Comparison of ENCODE assay signal across 25 mouse cellular contexts in the genomic region with DNA sequence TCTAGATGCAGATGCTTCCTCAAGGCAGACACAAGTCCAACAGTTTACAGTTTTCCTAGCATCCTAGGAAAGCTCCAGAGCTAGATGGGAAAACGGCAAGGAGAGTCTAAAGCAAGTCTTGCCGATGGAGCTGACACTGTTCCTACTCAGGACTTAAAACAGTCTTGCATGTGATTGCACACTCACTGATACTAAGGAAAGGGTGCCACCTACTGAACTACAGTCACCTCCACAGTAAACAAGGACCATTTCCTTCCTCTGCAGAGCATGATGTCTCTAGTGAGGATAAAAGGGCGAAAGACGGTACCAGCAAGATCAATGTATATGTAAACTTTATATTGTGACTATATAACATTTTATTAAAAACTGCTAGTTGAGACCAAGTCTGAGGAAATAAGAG. TPM values are rescaled to one million over a fixed set of nuclear protein-coding genes. Genes with fewer than 3 reads are reported as not detected.
A peak's percentile ranks its signal among the peaks of the same experiment; 100 is the strongest.
DNase-seq lines count a peak whose midpoint lies in the region; ATAC-seq and TF ChIP-seq lines count a peak whose summit lies in the region.
"Had no signal": no experiment of that assay in that cellular context is flagged by ENCODE, and none has a peak within 500 bp of the region (broad histone marks: within the 10 kb centered on the region; RNA-seq: fewer than 3 reads in every experiment).

No protein-coding gene starts in this region.

- no peak for ATAC-seq in lung, embryonic 14.5 days (ENCODE audit: insufficient read depth)
- peak; percentile 57 for ATAC-seq in CD4-positive, CD25-positive, alpha-beta regulatory T cell, adult 4 months
- peak; percentile 55 for ATAC-seq in megakaryocyte progenitor cell, adult 5-6 weeks (replicated peaks; ENCODE audit: poor library complexity)
- ATAC-seq in intestine, embryonic 15.5 days: no peak
- no peak for ATAC-seq in forebrain, embryonic 15.5 days (replicated peaks)
- ATAC-seq: forebrain, embryonic 16.5 days had no signal

- no peak overlapping the region for H3K27ac ChIP-seq in heart, adult 2 months
- H3K27ac ChIP-seq in lung, embryonic 14.5 days (ENCODE audit: low read depth): no peak overlapping the region
- H3K27ac ChIP-seq in intestine, embryonic 15.5 days: no peak overlapping the region
- H3K27ac ChIP-seq in forebrain, embryonic 15.5 days (replicated peaks): no peak overlapping the region
- H3K27ac ChIP-seq: hindbrain, embryonic 12.5 days; limb, embryonic 15.5 days; midbrain, embryonic 10.5 days had no signal

- H3K27me3 ChIP-seq in heart, adult 2 months (ENCODE audit: control insufficient read depth, insufficient read depth, low read length): no peaks in the 10 kb centered on the region
- H3K27me3 ChIP-seq in lung, embryonic 14.5 days (ENCODE audit: insufficient read depth, low read length): no peaks in the 10 kb centered on the region
- H3K27me3 ChIP-seq in intestine, embryonic 15.5 days (replicated peaks): no peaks in the 10 kb centered on the region
- H3K27me3 ChIP-seq in forebrain, embryonic 15.5 days: no peaks in the 10 kb centered on the region
- H3K27me3 ChIP-seq: hindbrain, embryonic 12.5 days; limb, embryonic 15.5 days had no signal

- TF ChIP-seq CTCF in heart, adult 2 months (IDR thresholded peaks at IDR 0.05): peak; percentile 50
- TF ChIP-seq CTCF in lung, embryonic 14.5 days (IDR thresholded peaks at IDR 0.05; ENCODE audit: low read depth): peak; percentile 24

- no peak for TF ChIP-seq POLR2A in heart, adult 2 months (IDR thresholded peaks at IDR 0.05; ENCODE audit: insufficient read depth, low read depth, low read length)

- DNase-seq in heart, adult 2 months: no peak
- DNase-seq in heart, postnatal 25 days (ENCODE audit: low spot score): no peak
- DNase-seq in lung, embryonic 14.5 days: peak; percentile 17
- DNase-seq in lung, postnatal 4 days: no peak
- DNase-seq: adrenal gland, adult 2 months; B cell, adult 2 months; cerebellum, adult 11-12 months; cerebellum, postnatal 25 days; kidney, adult 11 months; kidney, postnatal 36 days; layer of hippocampus, adult 9-11 months; lung, postnatal 14 days; retina, postnatal 1 day; thymus, adult 18-20 months had no signal

- no peak for TF ChIP-seq EP300 in heart, adult 2 months (IDR thresholded peaks at IDR 0.05; ENCODE audit: insufficient read depth, low read depth, low read length)

- H3K9ac ChIP-seq in heart, adult 2 months (ENCODE audit: low read depth, low read length): no peak overlapping the region
- no peak overlapping the region for H3K9ac ChIP-seq in lung, embryonic 14.5 days
- no peak overlapping the region for H3K9ac ChIP-seq in intestine, embryonic 15.5 days
- H3K9ac ChIP-seq in forebrain, embryonic 15.5 days (replicated peaks): no peak overlapping the region
- H3K9ac ChIP-seq: hindbrain, embryonic 12.5 days; limb, embryonic 15.5 days had no signal

- no peaks in the 10 kb centered on the region for H3K9me3 ChIP-seq in lung, embryonic 14.5 days (ENCODE audit: low read depth, low read length)
- H3K9me3 ChIP-seq in intestine, embryonic 15.5 days: no peaks in the 10 kb centered on the region
- H3K9me3 ChIP-seq in forebrain, embryonic 15.5 days: no peaks in the 10 kb centered on the region
- H3K9me3 ChIP-seq: G1E; hindbrain, embryonic 12.5 days; limb, embryonic 15.5 days; midbrain, embryonic 10.5 days had no signal

- H3K79me2 ChIP-seq in heart, adult 2 months (replicated peaks; ENCODE audit: control insufficient read depth, insufficient read depth, low read length): peaks cover 2% of the 10 kb centered on the region

- H3K4me3 ChIP-seq in heart, adult 2 months: no peak overlapping the region
- H3K4me3 ChIP-seq in lung, embryonic 14.5 days (ENCODE audit: low read depth, low read length): no peak overlapping the region
- H3K4me3 ChIP-seq in intestine, embryonic 15.5 days (replicated peaks): no peak overlapping the region
- no peak overlapping the region for H3K4me3 ChIP-seq in forebrain, embryonic 15.5 days
- H3K4me3 ChIP-seq: erythroblast, embryonic 14.5 days; hindbrain, embryonic 12.5 days; limb, embryonic 15.5 days; midbrain, embryonic 10.5 days; myocyte had no signal

- intact Hi-C loops in heart, adult 2 months (cut with DNase I): no loop called here
- intact Hi-C loops in heart, postnatal 25 days (cut with DNase I): no loop called here

- peaks cover 2% of the 10 kb centered on the region for H3K4me1 ChIP-seq in heart, adult 2 months (ENCODE audit: control insufficient read depth, insufficient read depth, low read length)
- H3K4me1 ChIP-seq in lung, embryonic 14.5 days (ENCODE audit: insufficient read depth): no peaks in the 10 kb centered on the region
- H3K4me1 ChIP-seq in intestine, embryonic 15.5 days (replicated peaks): no peaks in the 10 kb centered on the region
- H3K4me1 ChIP-seq in forebrain, embryonic 15.5 days: peaks cover 5% of the 10 kb centered on the region
- H3K4me1 ChIP-seq: hindbrain, embryonic 12.5 days; limb, embryonic 15.5 days; midbrain, embryonic 10.5 days had no signal

- H3K36me3 ChIP-seq in heart, adult 2 months (ENCODE audit: control insufficient read depth, insufficient read depth, low read length): no peaks in the 10 kb centered on the region; the same call in 1 of the 2 replicates
- H3K36me3 ChIP-seq in lung, embryonic 14.5 days (ENCODE audit: insufficient read depth): no peaks in the 10 kb centered on the region
- H3K36me3 ChIP-seq in intestine, embryonic 15.5 days: no peaks in the 10 kb centered on the region
- H3K36me3 ChIP-seq in forebrain, embryonic 15.5 days: no peaks in the 10 kb centered on the region
- H3K36me3 ChIP-seq: limb, embryonic 15.5 days had no signal

- no peak overlapping the region for H3K4me2 ChIP-seq in lung, embryonic 14.5 days
- no peak overlapping the region for H3K4me2 ChIP-seq in intestine, embryonic 15.5 days (replicated peaks)
- H3K4me2 ChIP-seq in forebrain, embryonic 15.5 days (replicated peaks): no peak overlapping the region
- H3K4me2 ChIP-seq: hindbrain, embryonic 12.5 days; limb, embryonic 15.5 days had no signal

- 31% methylated on average over 4 of the region's 4 CpGs for WGBS in heart, adult 2 months
- 56% methylated on average over 4 of the region's 4 CpGs for WGBS in lung, embryonic 14.5 days
- 63% methylated on average over 4 of the region's 4 CpGs for WGBS in intestine, embryonic 15.5 days
- WGBS in forebrain, embryonic 15.5 days: 82% methylated on average over 4 of the region's 4 CpGs

RNA-seq across cellular contexts. Expression of a gene that starts 14.7 kb away (rescaled TPM):
- total RNA-seq in heart, adult 2 months (2021): 1 to 10 TPM; 8.2 to 8.6 TPM
- polyA plus RNA-seq in heart, adult 2 months (2012; rRNA removed): 3.0 and 4.3 TPM in 2 replicates
- 1 to 10 TPM; 7.9 to 9.4 TPM for total RNA-seq in heart, postnatal 25 days (2021)
- polyA plus RNA-seq in lung, embryonic 14.5 days (2014; fragmentation: Nextera tagmentation; extraction: Ambion mirVana): 15.9 and 16.0 TPM in 2 replicates
- polyA plus RNA-seq in CD4-positive, CD25-positive, alpha-beta regulatory T cell, adult 4 months (2017; shearing (Covaris generic)): 10 to 100 TPM; 16.5 to 17.0 TPM
- total RNA-seq in megakaryocyte progenitor cell, adult 5-6 weeks (2015): 20.1 and 21.5 TPM in 2 replicates
- 6.7 and 11.7 TPM in 2 replicates for total RNA-seq in megakaryocyte progenitor cell, adult 5-6 weeks (2017)
- polyA plus RNA-seq in intestine, embryonic 15.5 days (2015; fragmentation: Nextera tagmentation; extraction: Ambion mirVana): 11.1 and 11.3 TPM in 2 replicates
- 14.9 and 15.8 TPM in 2 replicates for polyA plus RNA-seq in forebrain, embryonic 15.5 days (2015; fragmentation: Nextera tagmentation; extraction: Ambion mirVana)

RNA-seq across cellular contexts. Expression of a gene that starts 46.6 kb away (rescaled TPM):
- 1,000 to 10,000 TPM; 1,340 to 1,622 TPM for total RNA-seq in heart, adult 2 months (2021)
- polyA plus RNA-seq in heart, adult 2 months (2012; rRNA removed): 1,558 and 2,463 TPM in 2 replicates
- total RNA-seq in heart, postnatal 25 days (2021): 1,000 to 10,000 TPM; 1,456 to 1,515 TPM
- polyA plus RNA-seq in lung, embryonic 14.5 days (2014; fragmentation: Nextera tagmentation; extraction: Ambion mirVana): 552 and 584 TPM in 2 replicates
- 100 to 1,000 TPM; 553 to 566 TPM for polyA plus RNA-seq in CD4-positive, CD25-positive, alpha-beta regulatory T cell, adult 4 months (2017; shearing (Covaris generic))
- 559 and 601 TPM in 2 replicates for total RNA-seq in megakaryocyte progenitor cell, adult 5-6 weeks (2015)
- 468 and 493 TPM in 2 replicates for total RNA-seq in megakaryocyte progenitor cell, adult 5-6 weeks (2017)
- 836 and 873 TPM in 2 replicates for polyA plus RNA-seq in intestine, embryonic 15.5 days (2015; fragmentation: Nextera tagmentation; extraction: Ambion mirVana)
- polyA plus RNA-seq in forebrain, embryonic 15.5 days (2015; fragmentation: Nextera tagmentation; extraction: Ambion mirVana): 519 and 533 TPM in 2 replicates

RNA-seq across cellular contexts. Expression of a gene that starts 46.7 kb away (rescaled TPM):
- 1 to 10 TPM; 6.5 to 7.7 TPM for total RNA-seq in heart, adult 2 months (2021)
- 3.8 and 4.9 TPM in 2 replicates for polyA plus RNA-seq in heart, adult 2 months (2012; rRNA removed)
- 10 to 100 TPM in 1 of 2 experiments, 1 to 10 TPM in 1; 6.1 to 11.0 TPM for total RNA-seq in heart, postnatal 25 days (2021)
- 29.2 and 32.3 TPM in 2 replicates for polyA plus RNA-seq in lung, embryonic 14.5 days (2014; fragmentation: Nextera tagmentation; extraction: Ambion mirVana)
- polyA plus RNA-seq in CD4-positive, CD25-positive, alpha-beta regulatory T cell, adult 4 months (2017; shearing (Covaris generic)): 10 to 100 TPM; 24.9 to 38.3 TPM
- total RNA-seq in megakaryocyte progenitor cell, adult 5-6 weeks (2015): 23.0 and 27.1 TPM in 2 replicates
- 29.6 and 34.4 TPM in 2 replicates for total RNA-seq in megakaryocyte progenitor cell, adult 5-6 weeks (2017)
- 22.4 and 26.4 TPM in 2 replicates for polyA plus RNA-seq in intestine, embryonic 15.5 days (2015; fragmentation: Nextera tagmentation; extraction: Ambion mirVana)
- 39.3 and 40.7 TPM in 2 replicates for polyA plus RNA-seq in forebrain, embryonic 15.5 days (2015; fragmentation: Nextera tagmentation; extraction: Ambion mirVana)

Comparison
In these comparisons a context has a peak if more than half of its experiments do, and no peak if none do; other contexts are left out.
1. ATAC-seq: peak in CD4-positive, CD25-positive, alpha-beta regulatory T cell, adult 4 months (single experiment) and megakaryocyte progenitor cell, adult 5-6 weeks (single experiment); none in lung, embryonic 14.5 days (single experiment), intestine, embryonic 15.5 days (single experiment) and forebrain, embryonic 15.5 days (single experiment).